Mouse (Mus musculus) heart, embryonic 15.5 days (tissue): ENCODE measurements around the gene Dffa. TPM values are rescaled to one million over a fixed set of nuclear protein-coding genes. Genes with fewer than 3 reads are reported as not detected.

Experiments
- ATAC-seq: fragments of 200-750 bp; cut with Nextera tagmentation; replicated peaks from 2 replicates; pipeline ENCODE4 v1.8.0; 2017; ENCODE audit warnings: low read depth, moderate TSS enrichment; ENCODE audit not compliant: insufficient number of reproducible peaks, insufficient read depth, low FRiP score
- H3K27ac ChIP-seq: fragments of 300-500 bp; sonication (generic); 2 replicates; pipeline ENCODE4 v1.5.1; 2015; ENCODE audit warnings: mild to moderate bottlenecking, inconsistent platforms
- H3K27me3 ChIP-seq: fragments of 300-500 bp; sonication (generic); 2 replicates; pipeline ENCODE4 v1.6.1; 2015; ENCODE audit warnings: inconsistent platforms
- H3K36me3 ChIP-seq: fragments of 300-500 bp; sonication (generic); 2 replicates; pipeline ENCODE4 v1.6.1; 2015; ENCODE audit warnings: mild to moderate bottlenecking, inconsistent platforms
- H3K4me1 ChIP-seq: fragments of 300-500 bp; sonication (generic); replicated peaks from 2 replicates; pipeline ENCODE4 v1.6.1; 2015; ENCODE audit warnings: inconsistent platforms
- H3K4me2 ChIP-seq: fragments of 300-500 bp; sonication (generic); 2 replicates; pipeline ENCODE4 v1.6.1; 2015; ENCODE audit warnings: inconsistent platforms, mild to moderate bottlenecking, moderate library complexity
- H3K4me3 ChIP-seq: fragments of 300-500 bp; sonication (generic); 2 replicates; pipeline ENCODE4 v1.5.1; 2015; ENCODE audit warnings: mild to moderate bottlenecking, inconsistent platforms
- H3K9ac ChIP-seq: fragments of 300-500 bp; sonication (generic); 2 replicates; pipeline ENCODE4 v1.6.1; 2015; ENCODE audit warnings: mild to moderate bottlenecking, inconsistent platforms
- H3K9me3 ChIP-seq: fragments of 300-500 bp; sonication (generic); replicated peaks from 2 replicates; pipeline ENCODE4 v1.6.1; 2016; ENCODE audit warnings: inconsistent platforms
- WGBS: fragments of 180-500 bp; shearing (Covaris S2); methylation state at CpG from one replicate; pipeline ENCODE4 v1.1.7; 2015; ENCODE audit warnings: mixed read lengths; 5-methylcytosine and 5-hydroxymethylcytosine counted together
- polyA plus RNA-seq: library from polyadenylated mRNA; unstranded; fragments of >200 nt; fragmentation: Nextera tagmentation; extraction: Ambion mirVana; gene quantifications from 2 replicates; pipeline ENCODE4 v1.2.1, GENCODE M21; 2015

Dffa gene
- polyA plus RNA-seq = 27.6 TPM in 2 replicates

GRCm38 (mm10) chr4:149103875-149104561 is at the start of gene Dffa:
Dffa (plus strand) TSS chr4:149104146.
- peaks cover 14% of the 10 kb centered on the region for H3K4me1 ChIP-seq
- peak within 1 kb of the TSS; percentile 46; the same call in 1 of the 2 replicates for H3K27ac ChIP-seq
- peaks cover 4% of the 10 kb centered on the region; the same call in 1 of the 2 replicates for H3K36me3 ChIP-seq
- peak within 1 kb of the TSS; percentile 81 for H3K4me2 ChIP-seq
- under 1% methylated on average over 35 of the region's 35 CpGs for WGBS
- H3K9me3 ChIP-seq = no peaks in the 10 kb centered on the region
- H3K27me3 ChIP-seq = no peaks in the 10 kb centered on the region
- peak within 1 kb of the TSS; percentile 85 for H3K4me3 ChIP-seq
- peak within 1 kb of the TSS; percentile 85 for H3K9ac ChIP-seq
- peak; percentile 79 for ATAC-seq

GRCm38 (mm10) chr4:149055847-149056246 is 48.1 kb upstream of the Dffa start:
- no peaks in the 10 kb centered on the region for H3K9me3 ChIP-seq
- H3K9ac ChIP-seq = no peak overlapping the region
- no peak overlapping the region for H3K27ac ChIP-seq
- H3K4me2 ChIP-seq = no peak overlapping the region
- H3K27me3 ChIP-seq = no peaks in the 10 kb centered on the region
- ATAC-seq = no peak
- peaks cover 42% of the 10 kb centered on the region for H3K4me1 ChIP-seq
- WGBS = 76% methylated on average over 6 of the region's 6 CpGs
- no peaks in the 10 kb centered on the region for H3K36me3 ChIP-seq
- no peak overlapping the region for H3K4me3 ChIP-seq

DNA sequence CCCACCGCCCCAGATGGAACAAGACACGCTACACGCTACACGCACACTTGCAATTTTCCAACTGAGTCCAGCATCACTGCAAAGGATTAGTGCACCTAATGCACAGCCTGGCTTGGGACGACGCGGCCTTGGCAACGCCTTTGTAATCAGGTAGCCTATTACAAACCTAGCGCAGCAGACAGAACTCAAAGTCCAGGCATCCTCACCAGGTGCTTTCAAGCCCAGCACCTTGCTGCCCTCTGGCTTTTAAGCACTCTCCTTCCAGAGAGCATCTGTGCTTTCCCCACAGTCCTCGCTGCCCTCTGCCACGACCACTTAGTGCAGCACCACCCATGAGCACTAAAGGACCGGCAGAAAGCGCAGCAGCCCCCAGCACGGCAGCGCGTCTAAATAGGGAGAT is 47.0 kb upstream of the Dffa start:
- Histone ChIP-seq H3K4me3 (peak overlapping the region; percentile 18), H3K27ac (peak overlapping the region; percentile 54), H3K9me3 (no peaks in the 10 kb centered on the region), H3K4me2 (peak overlapping the region; percentile 53), H3K9ac (peak overlapping the region; percentile 23), H3K27me3 (no peaks in the 10 kb centered on the region), H3K36me3 (no peaks in the 10 kb centered on the region), H3K4me1 (peaks cover 49% of the 10 kb centered on the region)
- WGBS = 65% methylated on average over 16 of the region's 16 CpGs
- ATAC-seq = no peak

- H3K9ac ChIP-seq = peak overlapping the region; percentile 23
- 25% methylated on average over 14 of the region's 14 CpGs for WGBS
- H3K27ac ChIP-seq = peak overlapping the region; percentile 54
- H3K36me3 ChIP-seq = no peaks in the 10 kb centered on the region
- ATAC-seq = no peak
- peak overlapping the region; percentile 18 for H3K4me3 ChIP-seq
- H3K4me2 ChIP-seq = peak overlapping the region; percentile 53
- no peaks in the 10 kb centered on the region for H3K27me3 ChIP-seq
- peaks cover 49% of the 10 kb centered on the region for H3K4me1 ChIP-seq
- H3K9me3 ChIP-seq = no peaks in the 10 kb centered on the region
Measured at GRCm38 (mm10) chr4:149057470-149057869, 46.5 kb upstream of the Dffa start.

GRCm38 (mm10) chr4:149058298-149058697 is 45.6 kb upstream of the Dffa start:
- Histone ChIP-seq H3K27me3 (no peaks in the 10 kb centered on the region), H3K36me3 (no peaks in the 10 kb centered on the region), H3K4me1 (peaks cover 49% of the 10 kb centered on the region), H3K4me2 (no peak overlapping the region), H3K4me3 (no peak overlapping the region), H3K9me3 (no peaks in the 10 kb centered on the region), H3K9ac (0 out of 2 replicates have a peak overlapping the region, but pooled peaks have one; percentile 3), H3K27ac (peak overlapping the region; percentile 54)
- 68% methylated on average over 7 of the region's 7 CpGs for WGBS
- no peak for ATAC-seq

DNA sequence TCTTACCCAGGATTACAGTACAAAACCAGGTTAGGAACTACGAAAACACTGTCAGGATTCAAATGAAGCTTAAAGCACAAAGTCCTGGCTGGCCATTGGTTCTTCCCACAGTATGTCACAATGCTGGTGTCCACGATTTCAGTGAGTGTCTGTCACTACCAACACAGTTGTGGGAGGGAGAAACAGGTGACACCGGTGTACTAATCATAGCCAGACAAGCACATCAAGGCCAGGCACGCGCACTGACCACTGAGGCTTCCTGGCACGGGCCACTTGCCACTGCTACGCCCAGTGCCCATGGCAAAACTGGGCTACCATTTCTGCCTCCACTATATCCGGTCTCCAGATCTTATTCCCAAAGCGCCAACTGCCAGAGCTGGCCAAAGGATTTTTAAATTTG is 44.2 kb upstream of the Dffa start:
- H3K4me3 ChIP-seq = no peak overlapping the region
- no peaks in the 10 kb centered on the region for H3K36me3 ChIP-seq
- 0 out of 2 replicates have a peak overlapping the region, but pooled peaks have one; percentile 15 for H3K27ac ChIP-seq
- WGBS = 80% methylated on average over 9 of the region's 9 CpGs
- no peaks in the 10 kb centered on the region for H3K9me3 ChIP-seq
- no peaks in the 10 kb centered on the region for H3K27me3 ChIP-seq
- H3K4me2 ChIP-seq = no peak overlapping the region
- peaks cover 53% of the 10 kb centered on the region for H3K4me1 ChIP-seq
- ATAC-seq = no peak
- no peak overlapping the region for H3K9ac ChIP-seq

DNA sequence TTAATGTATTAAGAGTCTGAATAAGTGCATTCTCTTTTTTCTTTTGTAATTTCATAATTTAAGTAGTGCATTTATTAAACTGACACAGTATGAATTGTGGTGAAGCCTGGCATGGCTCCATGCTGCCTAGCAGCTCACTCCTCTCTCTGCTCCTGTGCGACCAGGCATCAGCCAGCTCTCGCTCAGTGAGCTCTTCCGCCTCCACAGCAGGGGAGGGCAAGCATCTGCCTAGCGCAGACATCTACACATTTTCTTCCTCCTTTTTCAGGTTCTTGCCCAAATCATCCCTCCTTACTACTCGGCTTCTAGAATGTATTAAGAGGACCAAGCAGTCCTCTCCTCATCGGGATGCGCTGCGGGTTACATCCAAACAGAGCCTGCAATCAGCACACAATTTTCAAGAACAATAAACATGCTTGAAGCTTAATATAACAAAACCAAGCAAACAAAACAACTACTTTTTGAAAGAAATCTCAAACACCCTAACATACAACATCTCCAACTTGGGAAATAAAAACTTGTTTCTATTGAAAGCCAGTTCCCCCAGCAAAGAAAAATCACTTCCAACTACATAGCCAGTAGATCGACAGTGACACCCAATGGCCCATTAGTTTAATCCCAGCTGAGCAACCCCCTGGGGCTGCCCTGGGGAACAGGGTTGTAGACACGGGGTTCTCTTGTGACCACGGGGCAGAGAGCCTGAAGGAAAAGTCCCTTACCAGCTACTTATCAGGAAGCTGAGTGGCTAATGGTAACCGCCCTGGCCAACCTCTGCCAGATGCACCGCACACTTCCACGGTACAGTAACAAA is 43.1 kb upstream of the Dffa start:
- H3K4me3 ChIP-seq = no peak overlapping the region
- ATAC-seq = no peak
- 0 out of 2 replicates have a peak overlapping the region, but pooled peaks have one; percentile 1 for H3K4me2 ChIP-seq
- no peaks in the 10 kb centered on the region for H3K9me3 ChIP-seq
- no peak overlapping the region for H3K27ac ChIP-seq
- WGBS = 44% methylated on average over 14 of the region's 14 CpGs
- no peak overlapping the region for H3K9ac ChIP-seq
- H3K27me3 ChIP-seq = no peaks in the 10 kb centered on the region
- H3K4me1 ChIP-seq = peaks cover 53% of the 10 kb centered on the region
- H3K36me3 ChIP-seq = no peaks in the 10 kb centered on the region

GRCm38 (mm10) chr4:149061432-149061718 is 42.6 kb upstream of the Dffa start:
- Histone ChIP-seq H3K4me1 (peaks cover 52% of the 10 kb centered on the region), H3K9ac (no peak overlapping the region), H3K4me2 (no peak overlapping the region), H3K36me3 (no peaks in the 10 kb centered on the region), H3K9me3 (no peaks in the 10 kb centered on the region), H3K27me3 (no peaks in the 10 kb centered on the region), H3K27ac (no peak overlapping the region), H3K4me3 (no peak overlapping the region)
- no peak for ATAC-seq
- 55% methylated on average over 13 of the region's 13 CpGs for WGBS

DNA sequence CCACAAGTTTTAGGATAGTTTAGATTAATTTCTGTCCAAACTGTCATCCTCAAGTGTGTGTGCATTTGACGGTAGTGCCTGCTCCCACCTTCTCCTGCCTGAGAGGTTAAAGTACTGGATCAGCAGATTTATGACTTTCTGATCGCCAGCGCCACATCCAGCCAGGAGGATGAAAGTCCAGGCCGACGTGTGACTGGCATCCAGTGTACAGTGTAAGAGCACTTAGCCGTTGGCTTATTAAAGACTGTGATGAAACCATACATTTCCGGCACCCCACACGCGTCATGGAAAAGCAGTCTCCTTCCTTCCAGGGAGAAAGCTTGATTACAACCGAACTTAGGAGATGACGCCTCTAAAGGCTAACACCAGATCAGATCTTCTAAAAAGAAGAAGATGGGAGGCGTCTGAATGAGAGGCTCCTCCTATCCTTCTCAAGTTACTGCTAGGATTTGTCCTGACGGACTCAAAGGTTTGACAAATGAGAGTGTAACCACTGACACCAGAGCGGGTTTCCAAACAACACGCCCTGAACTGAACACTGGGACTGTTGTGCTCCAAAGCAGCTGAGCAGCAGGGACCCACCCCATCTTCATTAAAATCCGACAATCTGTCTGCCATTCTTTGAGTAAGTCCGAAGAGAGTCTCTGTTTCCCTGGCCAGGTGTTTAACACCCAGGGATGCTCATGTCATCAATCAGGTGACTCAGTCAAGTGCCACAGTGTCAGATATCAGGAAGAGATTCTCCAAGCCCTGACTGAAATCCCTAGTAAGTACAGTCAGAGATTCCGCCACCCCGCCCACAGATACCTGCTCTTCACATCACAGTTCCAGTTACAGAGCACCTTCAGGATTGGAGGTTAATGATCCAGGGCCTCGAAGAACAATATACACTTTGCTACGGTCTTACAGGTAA is 41.3 kb upstream of the Dffa start:
- Histone ChIP-seq H3K9ac (no peak overlapping the region), H3K27me3 (no peaks in the 10 kb centered on the region), H3K27ac (no peak overlapping the region), H3K36me3 (no peaks in the 10 kb centered on the region), H3K4me1 (peaks cover 45% of the 10 kb centered on the region), H3K4me2 (no peak overlapping the region), H3K4me3 (no peak overlapping the region), H3K9me3 (no peaks in the 10 kb centered on the region)
- no peak for ATAC-seq
- WGBS = 66% methylated on average over 21 of the region's 21 CpGs

- Histone ChIP-seq H3K27me3 (no peaks in the 10 kb centered on the region), H3K27ac (no peak overlapping the region), H3K36me3 (no peaks in the 10 kb centered on the region), H3K4me2 (peak overlapping the region; percentile 18; the same call in 1 of the 2 replicates), H3K9ac (no peak overlapping the region), H3K4me3 (no peak overlapping the region), H3K9me3 (no peaks in the 10 kb centered on the region), H3K4me1 (peaks cover 32% of the 10 kb centered on the region)
- 81% methylated on average over 23 of the region's 23 CpGs for WGBS
- ATAC-seq = no peak
Measured at GRCm38 (mm10) chr4:149064061-149064854, 39.7 kb upstream of the Dffa start.
